Mouse (Mus musculus) liver, postnatal 0 days (tissue): ENCODE measurements around the gene Itgam.

Experiments
- CTCF ChIP-seq: sonication (generic); IDR thresholded peaks from 2 replicates; pipeline ENCODE4 v1.5.1; 2016; ENCODE audit warnings: antibody characterized with exemption, low read depth
- EP300 ChIP-seq: IDR thresholded peaks from 2 replicates; pipeline ENCODE4 v1.6.1; 2016; ENCODE audit warnings: antibody characterized with exemption, low read depth, mild to moderate bottlenecking

GRCm38 (mm10) chr7:128067847-128068246 lies 5.4 kb downstream of the Itgam start:
- TF ChIP-seq EP300 (no peak), CTCF (no peak)
